Mouse (Mus musculus) brown adipose tissue, adult 24 weeks (tissue): ENCODE results near the gene Kirrel2. TPM values are rescaled to one million over a fixed set of nuclear protein-coding genes. Genes with fewer than 3 reads are reported as not detected.
A peak's percentile ranks its signal among the peaks of the same experiment; 100 is the strongest.

ENCODE experiments used
- H3K27ac ChIP-seq: fragments of 200-500 bp; replicated peaks from 2 replicates; pipeline ENCODE4 v1.5.1; 2012; ENCODE audit warnings: low read depth, mild to moderate bottlenecking, low read length
- H3K4me1 ChIP-seq: fragments of 200-500 bp; 2 replicates; pipeline ENCODE4 v1.6.1; 2012; ENCODE audit warnings: low read length, mixed read lengths; ENCODE audit not compliant: control insufficient read depth, insufficient read depth, insufficient read length
- H3K4me3 ChIP-seq: fragments of 200-500 bp; 2 replicates; pipeline ENCODE4 v1.5.1; 2012; ENCODE audit warnings: low read depth, mild to moderate bottlenecking, low read length, moderate library complexity; ENCODE audit not compliant: insufficient read depth
- polyA plus RNA-seq: library from polyadenylated mRNA; stranded (reverse); fragments of >200 nt; gene quantifications from 2 replicates; pipeline ENCODE4 v1.2.4, GENCODE M21; 2012; ENCODE audit not compliant: missing spikeins, insufficient read depth, insufficient read length

The Kirrel2 gene
- polyA plus RNA-seq, 1 experiment: not detected

- Histone ChIP-seq H3K4me1 (no peaks in the 10 kb centered on the region), H3K4me3 (no peak overlapping the region), H3K27ac (no peak overlapping the region)
Observed at GRCm38 (mm10) chr7:30434701-30435100, 22.8 kb downstream of the Kirrel2 start.

DNA sequence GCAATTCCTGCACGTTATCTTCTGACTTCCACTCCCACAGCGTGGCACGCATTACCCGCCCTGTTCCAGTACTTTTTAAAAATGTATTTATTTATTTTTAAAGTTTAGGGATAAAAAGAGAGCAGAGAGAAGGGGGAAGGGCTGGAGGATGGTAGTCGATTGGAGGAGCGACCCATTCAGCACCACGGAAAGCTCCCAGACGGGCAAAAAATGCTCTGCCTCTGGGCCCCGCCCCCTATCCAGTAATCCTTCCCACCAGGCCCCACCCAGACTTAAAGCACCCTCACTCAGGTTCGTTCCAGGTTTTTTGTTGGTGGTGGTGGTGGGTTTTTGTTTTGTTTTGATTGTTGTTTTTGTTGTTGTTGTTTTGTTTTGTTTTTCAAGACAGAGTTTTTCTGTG, 23.3 kb downstream of the Kirrel2 start:
- no peak overlapping the region for H3K4me3 ChIP-seq
- H3K4me1 ChIP-seq: no peaks in the 10 kb centered on the region
- H3K27ac ChIP-seq: no peak overlapping the region

DNA sequence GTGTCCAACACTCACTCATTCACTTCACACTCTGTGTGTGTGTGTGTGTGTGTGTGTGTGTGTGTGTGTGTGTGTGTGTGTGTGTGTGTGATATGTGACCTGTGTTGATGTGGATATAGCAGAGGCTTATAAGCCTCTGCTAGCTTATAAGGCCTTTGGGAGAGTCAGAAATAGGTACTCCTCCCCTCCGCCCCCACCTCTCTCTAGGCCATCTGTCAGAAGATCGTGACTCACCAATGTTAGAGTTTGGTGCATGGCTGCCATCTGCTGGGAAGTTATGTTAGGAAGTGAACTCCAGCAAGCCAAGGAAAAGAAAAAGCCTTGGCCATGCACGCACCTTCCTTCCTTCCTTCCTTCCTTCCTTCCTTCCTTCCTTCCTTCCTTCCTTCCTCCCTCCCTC, 25.7 kb downstream of the Kirrel2 start:
- no peaks in the 10 kb centered on the region for H3K4me1 ChIP-seq
- H3K27ac ChIP-seq: no peak overlapping the region
- no peak overlapping the region for H3K4me3 ChIP-seq

DNA sequence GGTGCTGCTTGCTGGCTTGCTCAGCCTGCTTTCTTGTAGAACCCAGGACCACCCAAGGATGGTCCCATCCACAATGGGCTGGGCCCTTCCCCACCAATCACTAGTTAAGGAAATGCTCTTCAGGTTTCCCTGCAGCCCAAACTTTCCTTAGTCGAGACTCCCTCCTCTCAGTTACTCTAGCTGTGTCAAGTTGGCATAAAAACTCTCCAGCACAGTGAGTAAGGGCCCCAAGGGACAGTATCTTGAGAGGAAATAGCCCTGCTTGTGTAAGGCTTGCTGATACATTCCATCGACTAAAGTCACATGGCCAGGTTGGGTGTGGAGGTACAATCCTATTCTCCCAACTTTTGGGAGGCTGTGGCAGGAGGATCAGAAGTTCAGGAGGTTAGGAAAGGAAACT, 27.3 kb downstream of the Kirrel2 start:
- Histone ChIP-seq H3K27ac (no peak overlapping the region), H3K4me3 (no peak overlapping the region), H3K4me1 (no peaks in the 10 kb centered on the region)

DNA sequence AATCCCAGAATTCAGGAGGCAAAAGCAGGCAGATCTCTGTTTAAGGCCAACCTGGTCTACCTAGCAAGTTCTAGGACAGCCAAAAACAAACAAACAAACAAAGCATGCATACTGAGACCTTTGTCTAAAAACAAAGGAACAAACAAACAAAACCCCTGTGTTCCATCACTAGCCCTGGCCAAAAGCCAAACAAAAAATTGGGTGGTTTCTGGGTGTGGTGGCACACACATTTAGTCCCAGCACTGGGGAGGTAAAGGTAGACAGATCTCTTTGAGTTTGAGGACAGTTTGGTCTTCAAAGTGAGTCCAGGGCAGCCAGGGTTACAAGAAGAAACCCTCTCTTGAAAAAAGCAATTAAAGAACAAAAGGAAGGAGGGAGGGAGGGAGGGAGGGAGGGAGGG, 28.2 kb downstream of the Kirrel2 start:
- Histone ChIP-seq H3K27ac (no peak overlapping the region), H3K4me1 (no peaks in the 10 kb centered on the region), H3K4me3 (no peak overlapping the region)

DNA sequence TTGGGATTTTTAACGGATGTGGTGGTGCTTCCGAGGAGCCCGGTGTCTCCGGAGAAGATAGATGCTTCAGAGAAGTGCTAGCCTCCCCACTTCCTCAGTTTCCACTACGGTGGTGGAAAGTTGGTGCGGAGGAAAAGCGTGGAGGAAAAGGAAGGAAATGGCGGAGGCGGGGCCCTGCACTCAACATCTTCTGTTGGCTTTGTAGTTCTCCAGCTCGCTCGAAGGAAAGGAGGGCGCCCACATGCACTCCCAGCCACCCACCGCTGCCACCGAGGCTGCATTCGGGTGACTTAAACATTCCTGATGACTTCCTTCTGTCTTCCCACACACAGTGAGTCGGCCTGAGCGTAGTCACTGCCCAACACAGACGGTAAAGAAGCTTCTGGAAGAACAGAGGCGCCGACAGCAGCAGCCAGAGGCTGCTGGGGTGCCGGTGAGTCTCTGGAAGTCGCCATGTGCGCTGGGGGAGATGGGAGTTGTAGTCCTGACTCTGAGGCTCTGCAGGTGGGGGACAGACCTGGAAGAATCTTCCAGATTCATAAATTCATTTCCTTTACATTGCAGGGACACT, 34.3 kb downstream of the Kirrel2 start:
- no peaks in the 10 kb centered on the region for H3K4me1 ChIP-seq
- H3K27ac ChIP-seq: peak overlapping the region; percentile 79
- H3K4me3 ChIP-seq: peak overlapping the region; percentile 60

DNA sequence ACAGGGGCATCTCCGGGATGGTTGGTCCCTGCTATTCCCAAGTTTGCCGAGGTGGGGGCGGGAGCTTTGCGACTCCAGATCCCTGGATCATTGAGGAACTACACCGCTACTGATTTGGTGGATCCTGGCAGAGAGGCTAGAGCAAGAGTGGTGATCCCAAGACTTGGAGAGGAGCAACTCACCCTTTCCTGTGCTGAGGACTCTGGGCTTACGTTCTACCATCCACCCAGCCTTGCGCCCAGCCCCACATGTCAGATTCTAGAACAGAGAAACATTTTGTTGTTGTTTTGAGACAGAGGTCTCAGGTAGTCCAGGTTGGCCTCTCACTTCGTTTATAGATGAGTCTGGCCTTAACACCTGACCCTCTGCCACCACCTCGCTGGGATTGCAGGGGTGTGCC, 34.9 kb downstream of the Kirrel2 start:
- Histone ChIP-seq H3K27ac (peak overlapping the region; percentile 79), H3K4me1 (no peaks in the 10 kb centered on the region), H3K4me3 (peak overlapping the region; percentile 60)

DNA sequence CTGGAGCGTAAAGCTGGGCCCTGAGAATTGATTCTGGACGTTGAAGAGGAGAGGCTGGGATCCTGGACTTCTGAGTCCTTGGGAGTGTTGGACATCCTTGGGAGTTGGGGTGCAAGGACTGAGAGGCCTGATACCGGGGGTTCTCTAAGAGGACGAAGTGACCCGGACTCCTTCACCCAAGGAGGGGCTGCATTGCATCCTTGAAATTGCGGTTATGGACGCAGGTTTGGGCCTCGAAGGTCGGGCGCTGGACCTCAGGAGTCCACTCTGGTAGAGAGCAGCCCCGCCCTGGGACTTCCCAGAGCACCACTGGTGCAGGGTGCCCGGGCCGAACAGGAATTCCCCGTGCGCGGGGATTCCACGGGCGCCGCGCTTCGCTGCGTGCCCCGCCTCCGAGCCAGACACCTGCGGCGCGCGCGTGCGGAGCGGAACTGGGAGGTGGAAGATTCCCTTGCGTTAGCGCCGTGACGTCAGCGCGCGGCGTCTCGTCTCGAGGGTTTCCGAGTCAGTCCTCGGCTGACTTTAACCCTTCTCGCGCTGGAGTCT, 35.5 kb downstream of the Kirrel2 start:
- Histone ChIP-seq H3K27ac (peak overlapping the region; percentile 79), H3K4me3 (peak overlapping the region; percentile 60), H3K4me1 (no peaks in the 10 kb centered on the region)

DNA sequence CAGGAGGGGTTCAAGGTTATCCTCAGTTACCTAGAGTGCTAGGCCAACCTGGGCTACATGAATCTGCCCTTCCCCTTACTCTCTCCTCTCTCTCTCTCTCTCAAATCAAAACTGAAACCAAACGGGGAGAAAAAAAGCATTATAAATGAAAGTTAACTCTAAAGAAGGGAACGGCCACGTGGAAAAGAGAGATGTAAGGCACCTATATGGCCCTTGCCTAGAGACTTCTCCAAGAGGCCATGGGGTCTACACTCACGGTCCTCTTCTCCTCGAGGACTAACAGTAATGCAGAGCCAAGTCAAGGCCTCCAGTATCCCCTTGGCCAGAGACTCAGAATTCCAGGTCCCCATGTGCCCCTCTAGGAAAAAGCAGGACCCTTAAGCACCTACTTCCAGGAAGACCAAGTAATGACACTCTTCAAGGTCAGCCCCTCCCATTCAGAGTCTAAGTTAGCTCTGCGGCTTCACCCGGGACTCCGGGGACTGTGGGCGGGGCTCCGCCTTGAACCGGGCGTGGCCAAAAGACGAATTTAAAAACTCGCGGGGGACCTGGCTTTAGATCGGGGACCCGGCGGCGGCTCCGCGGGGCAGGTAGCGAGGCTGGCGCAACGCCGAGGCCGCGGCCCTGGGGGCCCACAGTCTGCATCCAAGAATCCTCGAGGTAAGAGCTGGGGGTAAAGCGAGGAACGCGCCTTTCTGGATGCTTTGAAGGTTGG, 36.2 kb downstream of the Kirrel2 start, which contains the start of gene Nfkbid:
Gene Nfkbid, plus strand, starts transcription at position 558 of the 715 bp plus-strand sequence.
- peak within 1 kb of the TSS; percentile 60 for H3K4me3 ChIP-seq
- H3K4me1 ChIP-seq: no peaks in the 10 kb centered on the region
- peak within 1 kb of the TSS; percentile 79 for H3K27ac ChIP-seq

DNA sequence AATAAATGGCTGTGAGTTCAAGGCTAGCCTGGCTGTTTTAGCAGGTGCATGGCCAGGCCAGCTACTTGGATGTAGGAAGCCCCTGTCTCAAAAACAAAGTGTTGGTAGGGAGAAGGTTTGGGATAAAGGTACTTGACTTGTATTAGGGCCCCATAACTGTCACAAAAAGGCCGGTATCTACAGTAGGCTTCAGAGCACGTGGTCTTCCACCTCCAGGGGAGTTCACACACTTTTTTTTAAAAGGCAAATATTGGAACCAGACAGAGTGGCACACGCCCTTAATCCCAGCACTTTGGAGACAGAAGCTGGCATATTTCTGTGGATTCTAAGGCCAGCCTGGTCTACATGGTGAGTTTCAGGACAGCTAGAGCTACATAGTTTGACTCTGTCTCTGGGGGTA, 36.8 kb downstream of the Kirrel2 start:
- Histone ChIP-seq H3K27ac (peak overlapping the region; percentile 28), H3K4me3 (no peak overlapping the region), H3K4me1 (no peaks in the 10 kb centered on the region)

DNA sequence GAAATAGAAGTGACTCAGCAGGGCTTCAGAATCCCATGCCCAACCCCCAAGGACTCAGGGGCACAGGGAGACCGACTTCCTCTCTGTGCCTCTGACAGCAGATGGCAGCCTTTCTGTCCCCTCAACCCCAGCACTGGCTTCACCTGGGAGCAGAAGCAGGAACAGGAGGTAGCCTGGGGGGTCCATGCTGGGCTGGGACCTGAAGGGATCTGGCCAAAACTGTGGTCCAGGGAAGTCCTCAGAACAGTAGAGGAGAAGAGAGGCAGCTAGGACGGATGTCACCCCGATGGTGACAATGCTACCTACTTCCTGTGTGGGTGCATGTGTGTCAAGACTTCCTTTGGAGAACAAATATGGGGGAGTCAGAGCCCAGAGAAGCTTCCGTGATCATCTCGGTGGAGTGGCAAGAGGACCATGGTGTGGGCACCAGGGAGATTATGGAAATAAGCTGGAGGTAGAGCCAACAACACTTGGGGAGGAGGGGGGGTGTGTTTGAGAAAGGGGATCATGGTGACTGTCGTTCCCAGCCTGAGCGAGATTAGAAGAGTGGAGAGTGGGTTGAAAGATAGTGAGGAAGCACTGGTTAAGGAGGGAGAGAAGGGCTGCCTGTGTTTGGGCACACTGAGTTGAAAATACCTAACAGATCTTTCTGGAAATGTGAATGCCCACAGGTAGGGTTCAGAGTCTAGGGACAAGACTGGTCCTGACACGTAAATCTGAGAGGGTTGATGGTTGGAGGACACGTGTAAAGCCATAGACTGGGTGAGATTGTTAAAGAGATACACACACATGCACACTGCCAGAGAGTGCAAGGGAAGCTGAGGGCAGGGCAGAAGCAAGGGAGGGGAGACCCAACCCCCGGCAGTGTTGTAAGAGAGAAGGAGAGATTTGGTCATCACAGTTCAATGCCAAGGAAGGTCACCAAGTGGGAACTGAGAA, 37.7 kb downstream of the Kirrel2 start, which contains the start of gene Hcst:
Gene Hcst, minus strand, starts transcription at position 294 of the 939 bp plus-strand sequence.
- Histone ChIP-seq H3K4me1 (no peaks in the 10 kb centered on the region), H3K4me3 (peak within 1 kb of the TSS; percentile 45), H3K27ac (peak within 1 kb of the TSS; percentile 90)

- Histone ChIP-seq H3K4me3 (no peak overlapping the region), H3K27ac (0 out of 2 replicates have a peak overlapping the region, but pooled peaks have one; percentile 15), H3K4me1 (no peaks in the 10 kb centered on the region)
Observed at GRCm38 (mm10) chr7:30417856-30418255, 39.6 kb downstream of the Kirrel2 start.

GRCm38 (mm10) chr7:30413596-30413995, 43.9 kb downstream of the Kirrel2 start, which contains the start of gene Tyrobp:
Gene Tyrobp, plus strand, starts transcription at chr7:30413760.
- no peaks in the 10 kb centered on the region; the same call in 1 of the 2 replicates for H3K4me1 ChIP-seq
- peak within 1 kb of the TSS; percentile 53 for H3K4me3 ChIP-seq
- peak within 1 kb of the TSS; percentile 89 for H3K27ac ChIP-seq

DNA sequence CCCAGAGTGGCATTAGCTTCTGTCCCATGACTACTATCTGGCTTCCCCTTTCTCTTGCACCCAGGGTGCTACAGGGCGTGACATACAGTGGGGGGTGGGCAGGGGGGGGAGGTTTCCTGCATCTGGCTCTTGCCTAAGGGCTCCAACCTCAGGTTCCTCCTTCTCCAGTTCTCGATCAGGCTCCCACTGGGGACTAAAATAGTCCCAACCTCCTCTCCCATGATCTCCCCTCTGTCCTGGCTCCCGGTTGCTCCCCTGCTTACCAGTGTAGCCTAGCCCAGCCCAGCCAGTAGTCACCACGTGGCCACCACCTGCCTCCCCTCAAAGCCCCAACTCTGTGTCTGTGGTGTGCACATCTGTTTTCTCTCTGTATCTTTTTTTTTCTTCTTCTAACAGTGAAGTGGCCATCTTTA, 44.7 kb downstream of the Kirrel2 start:
- H3K4me1 ChIP-seq: no peaks in the 10 kb centered on the region; the same call in 1 of the 2 replicates
- H3K27ac ChIP-seq: peak overlapping the region; percentile 89
- H3K4me3 ChIP-seq: peak overlapping the region; percentile 17; the same call in 1 of the 2 replicates

DNA sequence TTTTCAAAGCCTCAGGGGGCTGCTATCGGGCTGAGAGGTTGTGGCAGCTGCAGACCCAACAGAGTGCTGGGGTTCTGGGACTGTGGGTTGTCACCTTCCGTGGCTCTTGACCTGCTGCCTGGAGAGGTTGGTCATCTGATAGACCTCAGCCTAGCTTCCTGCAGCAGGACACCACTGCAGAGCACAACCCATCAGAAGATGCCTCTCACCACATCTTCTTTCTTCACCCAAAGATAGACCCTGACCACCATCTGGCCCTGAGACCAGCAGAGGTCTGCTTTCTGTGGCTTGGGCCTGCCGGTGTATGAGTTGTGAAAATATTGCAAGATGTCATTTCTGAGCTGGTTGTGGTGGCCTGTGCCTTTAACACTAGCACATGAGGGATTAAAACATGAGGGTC, 46.5 kb downstream of the Kirrel2 start:
- H3K4me1 ChIP-seq: no peaks in the 10 kb centered on the region; the same call in 1 of the 2 replicates
- no peak overlapping the region for H3K4me3 ChIP-seq
- peak overlapping the region; percentile 17; the same call in 1 of the 2 replicates for H3K27ac ChIP-seq
